Mouse (Mus musculus) kidney, adult 11 months (tissue): ENCODE measurements around the gene Col25a1.
A peak's percentile ranks its signal among the peaks of the same experiment; 100 is the strongest.

Experiments
- DNase-seq: peaks from one replicate; pipeline ENCODE4 v3.0.0; 2022

The Col25a1 gene

DNA sequence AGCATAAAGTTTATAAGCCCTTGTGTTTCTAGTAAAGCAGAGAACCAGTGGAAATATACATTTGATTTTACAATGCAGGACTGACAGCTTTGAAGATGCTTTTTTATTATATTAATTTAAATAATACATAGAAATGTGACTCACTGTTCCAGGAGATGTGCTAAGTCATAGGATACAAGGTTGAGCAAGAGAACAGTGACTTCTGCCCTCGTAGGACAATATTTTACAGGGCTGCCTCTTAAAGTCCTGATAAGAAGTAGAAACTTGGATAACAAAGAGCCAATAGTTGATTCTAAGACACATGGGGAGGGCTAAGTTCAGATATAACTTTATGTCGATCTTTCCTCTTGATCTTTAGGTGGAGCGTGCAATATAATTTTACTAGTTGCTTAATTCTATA lies 124.8 kb downstream of the Col25a1 start:
- DNase-seq = no peak

DNA sequence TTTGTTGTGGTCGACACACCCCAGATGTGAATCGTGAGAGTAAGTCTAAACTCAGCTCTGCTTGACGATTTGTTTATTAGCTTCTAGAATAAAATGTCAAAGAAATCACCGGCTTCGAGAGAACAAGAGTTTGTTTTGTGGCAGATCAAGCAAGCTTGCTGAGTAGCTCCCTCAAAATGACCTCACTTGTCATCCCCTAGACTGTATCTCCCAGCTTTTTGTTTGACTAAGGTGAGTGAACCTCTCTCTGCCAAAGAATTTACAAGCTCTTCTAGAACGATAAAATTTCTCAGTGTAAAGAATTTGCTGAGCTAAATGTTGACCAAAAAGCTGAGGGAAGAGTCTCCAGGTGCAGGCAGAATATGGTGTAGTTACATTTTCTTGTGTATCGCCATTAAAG lies 125.3 kb downstream of the Col25a1 start:
- no peak for DNase-seq

DNA sequence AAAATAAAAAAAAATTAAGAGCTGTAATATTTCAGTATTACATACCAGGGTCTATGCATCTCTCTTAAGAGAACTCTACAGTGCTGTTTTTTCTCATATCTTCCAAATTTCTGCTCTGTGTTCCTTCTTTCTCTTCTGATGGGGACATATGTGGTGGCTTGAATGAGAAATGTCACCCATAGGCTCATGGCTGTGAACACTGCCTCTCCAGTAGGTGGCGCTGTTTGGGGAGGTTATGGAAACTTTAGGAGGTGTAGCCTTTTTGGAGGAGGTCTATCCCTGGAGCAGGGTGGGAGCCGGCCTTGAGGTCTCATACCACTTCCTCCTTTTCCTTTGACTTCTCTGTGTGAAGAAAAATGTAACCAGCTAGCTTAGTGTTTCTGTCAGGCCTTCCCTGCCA lies 128.4 kb downstream of the Col25a1 start:
- no peak for DNase-seq

DNA sequence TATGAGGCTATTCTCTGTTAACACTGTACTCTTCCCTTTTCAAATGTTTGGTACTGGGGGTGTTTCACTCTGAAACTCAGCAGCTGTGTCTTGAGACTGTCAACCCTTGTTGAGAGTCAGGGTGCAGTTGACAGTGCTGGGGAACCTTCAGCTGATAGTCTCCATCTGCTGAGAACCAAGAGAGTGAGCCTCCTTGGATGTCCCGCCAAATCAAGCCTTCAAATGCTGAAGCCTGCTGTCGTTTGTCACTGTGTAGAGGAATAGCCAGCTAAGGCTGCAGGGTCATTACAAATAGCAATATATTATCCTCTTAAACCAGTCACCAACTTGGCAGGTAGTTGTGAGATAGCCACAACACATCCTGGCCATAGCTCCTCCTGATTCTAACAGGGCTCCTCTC lies 129.0 kb downstream of the Col25a1 start:
- DNase-seq = no peak

DNA sequence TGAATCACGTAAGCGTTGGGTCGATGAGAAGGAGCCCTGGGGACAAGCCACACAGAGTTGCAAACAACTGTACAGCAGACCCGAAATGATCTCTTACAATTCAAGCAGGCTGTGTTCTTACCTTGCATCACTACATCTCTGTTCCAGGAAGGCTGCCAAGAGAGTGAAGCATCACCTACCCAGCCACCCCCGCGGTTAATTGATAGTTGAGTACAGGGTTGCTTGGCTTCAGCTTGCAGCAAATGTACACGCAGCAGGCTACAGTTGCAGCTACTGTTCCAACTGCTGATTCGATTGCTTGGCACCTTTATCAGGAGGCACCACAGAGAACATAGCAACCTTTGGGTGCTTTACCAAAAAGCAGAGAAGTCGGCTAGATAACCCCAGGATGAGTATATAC lies 133.8 kb downstream of the Col25a1 start:
- DNase-seq = no peak

DNA sequence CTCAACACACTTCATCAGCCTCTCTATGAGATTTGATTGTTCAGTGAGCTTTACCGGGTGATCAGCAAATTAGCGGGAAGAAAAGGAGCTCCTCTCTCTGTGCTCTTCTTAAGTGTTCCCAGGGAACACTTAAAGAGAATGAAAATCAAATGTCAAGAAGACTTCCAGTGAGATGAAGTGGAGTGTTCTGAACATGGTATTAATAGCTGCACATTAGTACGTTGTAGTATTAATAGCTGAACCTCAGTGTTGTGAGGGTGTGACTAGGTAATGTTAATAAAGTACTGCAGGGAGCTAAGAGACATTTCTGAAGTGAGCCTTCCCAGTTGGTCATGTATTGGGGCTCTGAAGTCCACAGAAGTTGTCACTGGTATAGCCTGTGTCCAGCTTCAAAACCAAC lies 139.2 kb downstream of the Col25a1 start:
- DNase-seq = no peak

DNA sequence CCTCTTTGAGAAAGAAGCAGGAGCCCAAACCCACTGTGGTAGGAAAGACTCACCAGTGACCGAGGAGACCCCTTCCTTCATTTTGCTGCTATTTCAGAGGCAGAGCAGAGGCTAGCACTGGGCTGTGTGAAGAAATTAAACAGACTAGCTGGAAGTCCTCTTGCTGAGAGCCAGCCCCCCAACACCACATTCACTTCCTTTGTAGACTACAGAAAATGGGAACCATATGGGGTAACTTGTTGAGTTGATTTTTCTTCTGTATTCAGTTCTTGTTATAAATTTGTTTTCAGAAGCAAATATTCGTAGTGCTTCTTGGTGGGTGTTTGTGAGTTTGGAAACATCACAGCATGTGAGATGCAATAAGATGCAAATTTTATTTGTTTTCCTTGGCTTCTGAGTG lies 142.6 kb downstream of the Col25a1 start:
- DNase-seq = no peak

DNA sequence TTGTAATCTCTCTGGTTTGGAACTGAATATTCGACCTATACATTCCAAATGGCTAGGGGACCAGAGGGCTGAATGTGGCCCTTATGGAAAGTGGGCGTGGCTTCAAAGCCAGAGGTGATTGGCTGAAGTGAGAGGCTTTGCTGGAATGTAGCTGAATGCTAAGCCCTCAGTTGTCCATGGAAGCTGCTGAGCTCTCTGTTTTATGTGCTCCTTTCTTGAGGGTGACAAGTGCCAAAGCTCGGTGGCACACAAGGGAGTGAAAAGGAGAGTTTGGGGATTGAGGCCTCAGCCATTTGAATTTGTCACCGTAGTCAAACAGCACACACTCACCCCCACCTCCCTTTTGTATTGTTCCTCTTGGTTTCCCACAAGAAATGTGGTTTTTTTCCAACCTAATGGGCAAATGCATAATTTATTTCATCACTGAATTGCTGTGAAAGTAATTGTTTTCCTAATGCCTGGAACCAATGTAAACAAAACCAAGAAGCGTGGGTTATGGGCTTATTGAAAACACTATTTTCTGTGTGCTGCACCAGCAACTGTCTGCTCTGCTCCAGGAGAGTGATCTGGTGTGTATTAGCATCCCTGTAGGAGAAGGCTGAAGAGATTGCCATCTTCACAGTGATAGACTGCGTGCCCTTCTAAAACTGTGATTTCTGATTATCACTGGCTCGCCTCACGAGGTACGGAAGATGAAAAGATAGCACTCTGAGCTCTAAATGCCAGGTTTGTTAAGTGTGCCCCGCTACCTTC lies 147.2 kb downstream of the Col25a1 start:
- DNase-seq = no peak

DNA sequence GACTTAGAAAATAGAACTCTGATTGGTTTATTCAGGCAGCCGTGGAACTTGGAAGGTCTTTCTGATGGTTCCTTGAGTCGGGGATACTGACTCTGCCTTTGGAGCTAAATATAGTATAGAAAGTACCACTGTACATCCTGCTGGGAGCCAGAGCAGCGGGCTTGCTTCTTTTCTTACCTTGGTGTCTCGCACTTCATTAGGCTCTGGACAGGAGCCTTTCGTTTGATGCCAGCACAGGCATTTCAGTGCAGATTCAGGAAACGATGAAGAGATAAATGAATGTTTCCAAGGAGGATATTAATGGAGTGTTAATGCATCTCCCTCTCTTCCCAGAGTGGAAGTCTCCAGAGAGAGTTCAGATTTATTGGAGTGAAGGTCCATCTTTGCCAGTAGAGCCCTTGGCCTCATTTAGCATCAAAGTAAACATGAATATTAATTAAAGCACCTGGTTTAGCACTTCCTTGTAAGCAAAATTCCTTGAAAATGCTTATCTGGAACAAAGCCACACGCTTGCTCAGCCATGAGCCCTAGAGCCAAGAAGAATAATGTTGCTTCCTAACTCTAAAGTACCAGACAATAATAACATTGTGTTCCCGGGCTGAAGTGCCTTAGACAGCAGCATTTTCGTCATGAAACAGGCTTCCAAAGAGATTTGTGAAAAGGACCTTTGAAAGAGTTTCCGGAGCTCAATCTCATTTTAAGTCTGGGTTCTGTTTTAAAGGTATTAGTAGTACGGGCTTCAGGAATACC lies 151.9 kb downstream of the Col25a1 start:
- DNase-seq = no peak

DNA sequence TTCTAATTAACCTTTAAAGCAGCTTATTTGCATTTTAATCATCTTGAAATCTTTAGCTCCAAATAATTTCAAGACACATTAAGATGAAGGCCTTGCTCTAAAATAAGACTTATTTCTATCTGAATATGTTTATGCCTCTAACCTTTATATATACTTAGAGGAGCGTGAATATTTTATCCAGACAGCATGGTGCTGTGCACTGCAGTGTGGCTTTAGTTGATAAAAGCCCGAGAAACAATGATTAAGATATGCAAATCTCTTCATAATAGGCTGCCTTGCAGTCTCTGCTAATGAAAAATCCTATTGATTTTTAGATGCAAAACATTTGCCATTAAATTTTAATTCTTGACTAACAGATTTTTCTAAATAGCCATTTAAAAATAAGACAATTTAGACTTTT lies 156.8 kb downstream of the Col25a1 start:
- no peak for DNase-seq

DNA sequence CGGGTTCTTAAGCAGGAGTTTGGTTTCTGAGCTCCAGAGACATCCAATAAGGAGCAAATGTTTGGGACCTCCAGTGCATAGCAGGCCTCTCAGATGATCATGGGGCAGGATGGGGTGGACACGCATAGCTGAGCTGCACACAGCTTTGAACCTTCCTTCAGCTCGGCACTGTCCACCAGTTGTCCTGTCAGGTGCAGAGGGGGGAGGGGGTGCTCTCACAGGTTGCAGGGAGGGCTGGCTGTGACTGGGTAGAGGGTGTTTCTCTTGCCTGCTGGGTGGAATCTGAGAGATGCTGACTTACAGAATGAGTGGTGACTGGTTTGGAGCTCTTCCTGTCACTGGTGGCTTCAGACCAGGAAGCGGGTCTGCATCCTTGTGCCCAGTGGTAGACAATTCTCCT lies 157.5 kb downstream of the Col25a1 start:
- DNase-seq = no peak

DNA sequence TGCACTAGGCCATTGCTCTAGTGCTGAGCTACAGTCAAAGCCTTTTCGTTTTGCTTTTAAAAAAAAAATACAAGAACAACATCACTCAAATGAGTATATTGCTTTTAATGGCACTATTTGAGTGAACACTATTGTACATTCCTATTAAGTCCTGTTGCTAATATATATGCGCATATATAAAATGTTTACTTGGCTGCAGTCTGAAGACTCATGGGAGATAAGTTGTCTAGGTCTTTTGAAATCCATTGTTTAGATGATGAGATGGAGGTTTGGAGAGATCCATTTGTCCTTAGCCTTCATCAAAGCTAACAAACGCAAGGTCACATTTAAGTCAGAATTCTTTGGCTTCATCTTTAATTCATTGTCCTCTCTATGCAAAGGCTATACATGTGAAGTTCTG lies 157.9 kb downstream of the Col25a1 start:
- no peak for DNase-seq

DNA sequence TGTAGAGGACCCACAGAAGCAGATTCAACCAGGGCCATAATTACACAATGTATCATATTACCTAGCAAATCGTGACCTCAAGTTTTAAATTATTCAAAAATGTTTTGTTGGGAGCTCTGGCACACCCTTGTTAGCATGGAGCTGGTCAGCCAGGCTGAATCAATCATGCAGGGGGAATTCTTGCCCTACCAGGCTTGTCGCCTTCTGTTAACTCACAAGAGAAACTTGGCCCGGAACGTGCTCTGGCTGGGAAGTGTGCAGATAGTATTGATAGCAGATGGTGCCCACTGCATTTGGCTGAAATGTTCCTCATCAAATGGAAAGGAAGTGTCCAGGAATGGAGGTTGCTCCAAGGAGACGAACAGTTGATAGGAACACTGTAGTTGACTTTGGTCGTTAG lies 158.9 kb downstream of the Col25a1 start:
- no peak for DNase-seq

DNA sequence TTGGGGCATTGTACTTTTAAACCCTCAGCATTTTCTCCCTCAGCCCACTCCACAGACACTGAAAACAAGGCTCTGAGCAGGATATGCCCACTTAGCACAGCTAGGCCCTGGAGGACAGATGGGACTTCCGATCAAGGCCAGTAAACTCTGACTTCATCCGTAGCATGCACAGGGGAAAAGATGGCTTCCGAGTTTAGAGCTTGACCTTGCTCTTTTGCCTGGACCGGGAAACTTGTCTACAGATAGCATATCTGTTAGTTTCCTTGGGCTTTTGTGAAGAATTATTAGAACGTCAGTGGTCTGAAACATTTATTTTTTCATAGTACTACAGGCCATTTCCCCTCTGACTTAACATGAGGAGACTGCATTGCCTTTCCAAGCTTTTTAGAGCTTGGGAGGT lies 159.4 kb downstream of the Col25a1 start:
- DNase-seq = no peak

DNA sequence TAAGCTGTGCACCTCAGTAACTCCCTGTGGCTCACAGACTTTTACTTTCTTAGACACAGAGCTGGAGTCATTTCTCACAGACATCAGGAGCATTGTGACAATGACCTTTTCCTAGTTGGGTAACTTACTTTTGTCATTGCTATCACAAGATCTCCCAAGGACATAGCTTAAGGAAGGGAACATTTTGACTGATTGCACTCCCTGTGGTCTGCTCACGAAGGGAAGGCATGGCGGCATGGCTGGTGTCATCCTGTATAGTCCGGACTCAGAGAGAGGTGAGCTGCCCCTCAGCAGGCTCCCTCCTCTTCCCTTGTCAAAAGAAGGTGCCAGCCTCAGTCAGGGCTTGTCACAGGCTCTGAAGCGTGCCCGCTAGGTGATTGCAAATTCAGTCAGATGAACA lies 160.6 kb downstream of the Col25a1 start:
- DNase-seq = no peak

DNA sequence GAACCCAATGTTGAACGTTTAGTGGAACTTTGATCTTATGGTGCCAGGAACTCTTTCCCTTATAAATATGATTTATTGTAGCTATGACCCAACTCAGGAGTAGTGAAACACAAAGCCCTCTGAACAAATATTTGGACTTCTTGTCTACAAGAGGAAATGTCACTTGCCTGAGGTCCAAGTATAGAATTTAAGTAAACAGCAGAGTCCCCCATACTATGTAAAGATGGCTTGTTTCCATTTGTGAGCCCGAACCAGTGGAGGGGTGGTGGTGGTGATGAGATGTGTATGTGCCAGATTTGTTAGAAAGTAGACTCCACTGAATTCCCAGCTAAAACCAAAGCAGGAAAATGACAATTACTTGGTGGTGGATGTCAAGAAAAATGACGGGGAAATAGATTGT lies 169.2 kb downstream of the Col25a1 start:
- no peak for DNase-seq

DNA sequence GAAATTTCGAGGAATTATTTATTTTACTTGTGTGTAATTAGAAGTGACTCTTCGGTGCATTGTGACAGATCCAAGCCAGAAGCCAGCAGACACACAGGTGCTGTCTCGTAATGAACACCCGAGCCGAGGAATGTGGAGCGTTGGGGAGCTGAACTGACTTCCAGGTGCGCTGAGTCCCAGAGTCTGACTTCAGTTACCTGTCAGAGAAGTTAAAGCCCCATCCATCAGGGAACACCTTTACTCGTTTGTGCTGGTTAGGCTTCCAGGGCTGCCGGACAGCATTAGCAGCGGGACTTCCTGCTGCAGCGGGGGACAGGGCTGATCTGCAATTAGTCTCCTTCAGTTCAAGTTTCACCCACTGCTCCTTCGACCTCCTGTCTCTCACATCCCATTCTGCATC lies 172.3 kb downstream of the Col25a1 start:
- DNase-seq = no peak

DNA sequence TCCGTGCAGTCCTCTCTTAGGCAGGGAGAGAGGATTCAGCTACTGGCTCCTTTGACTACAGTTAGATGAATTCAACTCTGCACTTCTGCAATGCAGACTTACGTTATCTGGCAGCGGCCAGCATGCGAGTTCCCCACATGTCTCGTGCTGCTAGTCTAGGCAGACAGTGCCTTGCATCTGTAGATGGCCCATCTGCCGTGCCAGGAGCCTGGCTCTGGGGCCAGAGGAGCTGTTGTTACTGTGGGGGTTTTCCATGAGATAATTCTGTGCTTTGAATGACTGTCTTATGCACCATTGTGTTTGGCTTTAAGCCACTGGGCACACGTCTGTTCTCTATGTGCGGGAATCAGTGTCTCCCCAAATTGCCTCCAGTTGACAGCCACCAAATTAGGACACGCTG lies 173.5 kb downstream of the Col25a1 start:
- no peak for DNase-seq

DNA sequence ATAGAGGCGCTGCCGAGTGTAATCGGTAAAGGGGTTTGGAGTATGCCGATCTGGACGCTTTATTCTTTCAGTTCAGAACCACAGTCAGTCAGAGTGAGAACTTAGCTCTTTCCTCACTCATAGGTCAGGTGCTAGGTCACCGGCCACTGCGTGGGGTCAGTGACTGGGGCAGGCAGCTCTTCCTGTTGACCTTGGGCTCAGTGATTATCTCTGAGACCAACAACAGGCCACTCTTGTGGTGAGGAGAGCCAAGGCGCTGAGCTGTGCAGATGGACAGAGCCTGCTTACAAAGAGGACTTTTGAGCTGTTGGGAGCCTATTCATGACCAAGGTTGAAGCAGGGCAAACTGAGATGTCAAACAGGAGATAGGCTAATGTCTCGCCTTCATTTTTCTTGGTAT lies 174.4 kb downstream of the Col25a1 start:
- DNase-seq = no peak

DNA sequence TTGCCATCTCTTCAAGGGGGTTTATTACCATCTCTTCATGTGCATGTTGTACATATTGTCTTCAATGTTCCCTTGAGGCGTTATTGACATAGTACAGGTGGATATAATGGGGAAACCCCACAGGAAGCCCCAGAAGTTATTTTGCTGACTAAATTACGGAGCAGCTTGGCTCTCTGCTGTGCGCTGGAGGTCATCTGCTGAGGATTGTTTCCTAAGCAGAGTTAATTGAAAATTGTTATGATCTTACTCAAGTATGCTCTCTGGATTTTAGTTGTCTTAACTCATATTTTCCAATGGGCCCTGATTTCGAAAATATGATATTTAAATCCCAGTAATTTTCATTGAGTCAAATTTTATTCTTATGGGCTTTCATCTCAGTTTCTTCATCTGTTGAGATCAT lies 178.0 kb downstream of the Col25a1 start:
- no peak for DNase-seq

DNA sequence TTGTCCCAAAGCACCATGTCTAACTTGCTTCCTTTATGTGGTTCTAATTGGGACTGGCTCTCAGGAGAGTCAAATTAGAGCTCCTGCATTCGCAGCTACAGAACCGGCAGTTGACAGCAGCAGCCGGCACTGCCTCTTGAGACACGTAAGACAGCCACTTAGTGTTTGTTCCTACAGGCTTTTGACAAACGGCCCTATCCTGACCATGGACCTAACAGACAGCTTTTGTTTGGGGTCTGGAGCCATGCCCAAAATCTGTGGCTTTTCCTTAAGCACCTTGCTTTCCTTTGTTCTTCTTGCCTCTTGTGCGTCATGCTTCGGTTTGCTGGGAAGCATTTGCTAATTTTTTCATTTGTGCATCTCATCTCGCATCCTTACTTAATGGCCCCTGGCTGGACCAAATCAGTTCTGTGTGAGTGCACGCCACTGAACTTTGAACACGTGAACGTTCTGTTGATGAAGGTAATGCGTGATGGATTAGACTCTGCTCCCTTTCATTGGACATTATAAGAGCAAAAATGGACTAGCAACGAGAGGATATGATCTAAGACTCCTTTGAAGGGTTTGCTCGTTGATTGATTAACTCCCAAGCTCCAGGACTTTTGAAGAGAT lies 179.5 kb downstream of the Col25a1 start:
- DNase-seq = peak; percentile 3

DNA sequence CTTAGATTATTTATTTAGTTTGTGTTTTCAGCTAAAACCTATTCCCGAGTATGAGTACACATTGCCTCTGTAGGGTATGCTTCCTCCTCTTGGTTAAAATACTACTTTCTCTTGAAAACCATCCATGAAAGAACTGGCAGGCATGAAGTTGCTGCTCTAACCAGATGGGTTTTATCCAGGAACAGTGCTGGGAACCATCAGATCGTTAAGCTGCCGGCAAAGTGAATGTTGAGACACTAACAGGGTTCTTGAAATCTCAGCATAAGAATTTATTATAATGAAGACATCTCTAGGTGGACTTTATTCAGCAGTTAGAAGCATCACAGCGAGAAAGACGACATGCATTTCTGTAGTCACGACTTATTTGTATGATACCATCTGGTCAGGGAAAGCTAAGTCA lies 181.9 kb downstream of the Col25a1 start:
- DNase-seq = no peak

DNA sequence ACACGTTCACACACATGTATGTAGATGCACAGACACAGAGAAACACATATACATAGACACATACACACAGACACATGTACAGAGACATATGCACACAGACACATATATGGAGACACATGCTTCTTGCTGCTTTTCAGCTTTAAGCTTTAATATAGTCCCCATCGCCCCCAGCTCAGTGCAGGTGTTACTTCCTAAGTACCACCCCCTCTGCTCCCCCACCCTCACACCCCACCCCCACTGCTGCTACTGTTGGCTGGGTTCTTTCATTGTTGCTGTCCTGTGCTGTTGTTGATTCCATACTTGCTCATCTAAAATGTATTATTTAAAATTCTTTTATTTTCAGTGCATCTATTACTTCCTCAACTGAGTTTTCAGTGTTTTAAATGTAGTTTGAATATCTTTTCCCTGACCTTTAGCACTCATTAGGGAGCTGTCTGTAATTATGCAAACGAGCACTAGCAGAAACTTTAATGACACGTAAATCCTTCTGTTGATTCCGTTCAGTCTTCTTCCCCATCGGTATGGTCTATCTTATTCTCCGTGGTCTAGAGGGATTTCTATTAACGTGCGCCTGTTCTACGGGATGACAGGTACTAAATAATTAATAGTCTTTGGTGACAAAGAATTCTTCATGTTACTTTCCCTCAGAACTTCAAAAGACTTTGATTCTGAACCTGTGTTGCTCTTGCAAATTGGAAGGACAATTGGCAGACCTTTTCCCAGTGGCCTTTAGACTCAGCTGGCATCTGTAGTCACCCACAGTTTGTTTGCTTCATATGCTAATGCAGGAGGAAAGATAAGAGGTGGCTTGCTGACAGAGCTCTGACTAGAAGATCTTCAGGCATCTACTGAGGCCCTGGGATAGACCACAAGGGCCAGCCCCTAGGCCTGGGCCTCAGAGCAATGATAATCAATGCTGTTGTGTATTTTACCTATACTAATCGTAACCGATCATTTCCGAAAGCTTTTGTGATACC lies 196.0 kb downstream of the Col25a1 start:
- DNase-seq = no peak
